9 mouse cellular contexts compared by ENCODE assay signal in the genomic region with DNA sequence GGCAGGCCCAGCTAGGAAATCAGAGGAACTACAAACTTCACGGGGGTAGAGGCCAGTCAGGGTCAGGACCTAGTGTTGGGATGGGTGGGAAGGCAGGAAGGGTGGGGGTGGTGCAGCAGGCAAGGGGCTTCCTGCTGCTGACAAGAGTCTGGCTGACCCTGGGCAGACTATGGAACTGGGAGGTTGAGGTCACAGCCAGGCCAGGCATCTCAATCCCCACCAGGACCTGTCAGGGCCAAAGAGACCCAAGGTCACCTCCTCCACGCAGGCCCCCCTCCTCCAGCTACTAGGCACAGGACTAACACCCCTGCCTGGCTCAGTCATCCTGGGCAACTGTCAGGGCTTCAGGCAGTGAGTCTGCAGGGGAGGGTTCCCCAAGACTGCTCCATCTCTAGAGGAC. TPM values are rescaled to one million over a fixed set of nuclear protein-coding genes. Genes with fewer than 3 reads are reported as not detected.
DNase-seq lines count a peak whose midpoint lies in the region; ATAC-seq and TF ChIP-seq lines count a peak whose summit lies in the region.
"Had no signal": no experiment of that assay in that cellular context is flagged by ENCODE, and none has a peak within 500 bp of the region (broad histone marks: within the 10 kb centered on the region; RNA-seq: fewer than 3 reads in every experiment).

No protein-coding gene starts in this region.

- intact Hi-C loops in heart, postnatal 10 days (cut with DNase I), result loop anchor here (2.0 kb wide), 1 partner anchor 13 kb away; no protein-coding TSS in a partner anchor

- peak; percentile 97 for DNase-seq in heart, adult 11 months
- DNase-seq in heart, postnatal 10 days, result no peak
- no peak for DNase-seq in spleen, adult 2 months (ENCODE audit: low read depth in 1 of 2, low spot score in 2 of 2)
- DNase-seq in spleen, adult 18-20 months, result no peak
- DNase-seq in ovary, postnatal 10 days (ENCODE audit: low spot score), result no peak
- no peak for DNase-seq in right cerebral cortex, postnatal 4 days
- DNase-seq in layer of hippocampus, postnatal 10 days (ENCODE audit: low spot score in 2 of 2), result no peak

- H3K4me3 ChIP-seq in spleen, adult 2 months (ENCODE audit: extremely low read depth, insufficient read depth, insufficient read length), result no peak overlapping the region
- H3K4me3 ChIP-seq in limb, embryonic 12.5 days (replicated peaks), result no peak overlapping the region
- H3K4me3 ChIP-seq: midbrain, embryonic 15.5 days had no signal

- WGBS in spleen, adult 2 months, result 45% methylated on average over 2 of the region's 2 CpGs
- WGBS in limb, embryonic 12.5 days, result 12% methylated on average over 2 of the region's 2 CpGs

- no peak for TF ChIP-seq CTCF in spleen, adult 2 months (IDR thresholded peaks at IDR 0.05; ENCODE audit: extremely low read depth, insufficient read depth, insufficient read length, insufficient replicate concordance)

- no peak for TF ChIP-seq POLR2A in spleen, adult 2 months (IDR thresholded peaks at IDR 0.05; ENCODE audit: low read depth, low read length)

- peaks cover 24% of the 10 kb centered on the region for H3K4me1 ChIP-seq in spleen, adult 2 months (ENCODE audit: control insufficient read depth, insufficient read depth, insufficient read length)
- H3K4me1 ChIP-seq in limb, embryonic 12.5 days (replicated peaks), result peaks cover 23% of the 10 kb centered on the region
- H3K4me1 ChIP-seq: midbrain, embryonic 15.5 days had no signal

- 0 out of 2 replicates have a peak overlapping the region, but pooled peaks have one; percentile 18 for H3K9ac ChIP-seq in limb, embryonic 12.5 days (replicated peaks)
- H3K9ac ChIP-seq: midbrain, embryonic 15.5 days had no signal

- no peaks in the 10 kb centered on the region for H3K27me3 ChIP-seq in spleen, adult 2 months (ENCODE audit: control insufficient read depth, insufficient read depth, low read length)
- H3K27me3 ChIP-seq in limb, embryonic 12.5 days, result peaks cover 19% of the 10 kb centered on the region

- H3K27ac ChIP-seq in spleen, adult 2 months (ENCODE audit: insufficient read depth, low read length), result peak overlapping the region; percentile 86
- 0 out of 2 replicates have a peak overlapping the region, but pooled peaks have one; percentile 1 for H3K27ac ChIP-seq in limb, embryonic 12.5 days
- H3K27ac ChIP-seq: midbrain, embryonic 15.5 days had no signal

- H3K9me3 ChIP-seq in limb, embryonic 12.5 days, result no peaks in the 10 kb centered on the region
- H3K9me3 ChIP-seq: midbrain, embryonic 15.5 days had no signal

- no peak for ATAC-seq in limb, embryonic 12.5 days (ENCODE audit: insufficient number of reproducible peaks, insufficient read depth, low FRiP score, low TSS enrichment, low read depth)
- ATAC-seq: midbrain, embryonic 15.5 days had no signal

- H3K4me2 ChIP-seq in limb, embryonic 12.5 days, result no peak overlapping the region
- H3K4me2 ChIP-seq: midbrain, embryonic 15.5 days had no signal

- peaks cover 41% of the 10 kb centered on the region for H3K36me3 ChIP-seq in spleen, adult 2 months (ENCODE audit: control insufficient read depth, insufficient read depth, low read length)
- peaks cover 44% of the 10 kb centered on the region for H3K36me3 ChIP-seq in limb, embryonic 12.5 days

RNA-seq across cellular contexts. Expression of gene Tbxa2r, which starts 0.6 kb away (rescaled TPM):
- 1 to 10 TPM; 7.7 to 8.5 TPM for total RNA-seq in heart, postnatal 10 days (2021)
- 68.1 and 92.5 TPM in 2 replicates for polyA plus RNA-seq in spleen, adult 2 months (2012; rRNA removed)
- 2.2 and 2.6 TPM in 2 replicates for polyA plus RNA-seq in limb, embryonic 12.5 days (2016; fragmentation: Nextera tagmentation; extraction: Ambion mirVana)
- 1 to 10 TPM; 1.9 to 2.9 TPM for total RNA-seq in layer of hippocampus, postnatal 10 days (2021)

RNA-seq across cellular contexts. Expression of gene Cactin, which starts 7.1 kb away (rescaled TPM):
- total RNA-seq in heart, postnatal 10 days (2021), result 10 to 100 TPM; 21.0 to 23.6 TPM
- 38.6 and 44.8 TPM in 2 replicates for polyA plus RNA-seq in spleen, adult 2 months (2012; rRNA removed)
- 57.7 and 58.7 TPM in 2 replicates for polyA plus RNA-seq in limb, embryonic 12.5 days (2016; fragmentation: Nextera tagmentation; extraction: Ambion mirVana)
- 10 to 100 TPM; 24.7 to 25.6 TPM for total RNA-seq in layer of hippocampus, postnatal 10 days (2021)

RNA-seq across cellular contexts. Expression of gene Gipc3, which starts 15.1 kb away (rescaled TPM):
- 1 to 10 TPM; 4.8 to 6.1 TPM for total RNA-seq in heart, postnatal 10 days (2021)
- polyA plus RNA-seq in spleen, adult 2 months (2012; rRNA removed), result 1.3 and 1.7 TPM in 2 replicates
- polyA plus RNA-seq in limb, embryonic 12.5 days (2016; fragmentation: Nextera tagmentation; extraction: Ambion mirVana), result 0.05 TPM in 1 of 2 replicates, not detected in the other
- total RNA-seq in layer of hippocampus, postnatal 10 days (2021), result 1 to 10 TPM in 1 of 2 experiments, under 1 TPM in 1; 0.94 to 1.2 TPM
- polyA plus RNA-seq: midbrain, embryonic 15.5 days had no signal

RNA-seq across cellular contexts. Expression of gene Hmg20b, which starts 22.3 kb away (rescaled TPM):
- total RNA-seq in heart, postnatal 10 days (2021), result 100 to 1,000 TPM in 1 of 2 experiments, 10 to 100 TPM in 1; 88.1 to 105 TPM
- 74.8 and 92.9 TPM in 2 replicates for polyA plus RNA-seq in spleen, adult 2 months (2012; rRNA removed)
- polyA plus RNA-seq in limb, embryonic 12.5 days (2016; fragmentation: Nextera tagmentation; extraction: Ambion mirVana), result 122 TPM in 2 replicates
- total RNA-seq in layer of hippocampus, postnatal 10 days (2021), result 10 to 100 TPM; 25.1 to 30.9 TPM

RNA-seq across cellular contexts. Expression of gene Mfsd12, which starts 29.3 kb away (rescaled TPM):
- total RNA-seq in heart, postnatal 10 days (2021), result 10 to 100 TPM; 11.6 to 14.4 TPM
- polyA plus RNA-seq in spleen, adult 2 months (2012; rRNA removed), result 20.2 and 32.6 TPM in 2 replicates
- 12.5 and 13.3 TPM in 2 replicates for polyA plus RNA-seq in limb, embryonic 12.5 days (2016; fragmentation: Nextera tagmentation; extraction: Ambion mirVana)
- total RNA-seq in layer of hippocampus, postnatal 10 days (2021), result 10 to 100 TPM; 37.0 to 40.8 TPM
